Mouse (Mus musculus): ENCODE data around the gene Sp6.

DNA sequence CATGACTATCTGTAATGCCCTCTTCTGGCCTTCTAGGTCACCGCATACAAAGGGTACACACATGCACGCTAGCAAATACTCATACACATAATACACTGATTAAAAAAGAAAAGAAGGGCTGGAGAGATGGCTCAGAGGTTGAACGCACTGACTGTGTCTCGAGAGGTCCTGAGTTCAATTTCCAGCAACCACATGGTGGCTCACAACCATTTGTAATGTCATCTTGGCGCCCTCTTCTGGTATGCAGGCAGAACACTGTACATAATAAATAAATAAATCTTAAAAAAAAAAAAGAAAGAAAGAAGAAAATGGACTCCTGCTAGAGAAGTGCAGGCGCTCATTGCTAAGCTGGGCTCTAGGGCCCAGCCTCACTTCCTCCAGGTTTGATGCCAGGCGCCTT lies 32.7 kb downstream of the Sp6 start:
- TF ChIP-seq CTCF (IDR thresholded peaks at IDR 0.05; ENCODE audit: low read depth), result peak; percentile 52
- TF ChIP-seq EP300 (optimal IDR thresholded peaks at IDR 0.05), result no peak
